Mouse (Mus musculus) spleen, adult 2 months (tissue): ENCODE measurements around the gene Clec3b. TPM values are rescaled to one million over a fixed set of nuclear protein-coding genes. Genes with fewer than 3 reads are reported as not detected.

Experiments
- DNase-seq, 2 experiments: peaks; one replicate each; pipeline versions ENCODE4 v3.0.0 to v3.0.0-alpha.2; 2012 to 2021; ENCODE audit warnings: low spot score in 2 of 2, low read depth in 1 of 2
- H3K27ac ChIP-seq: fragments of 200-500 bp; 2 replicates; pipeline ENCODE4 v1.5.1; 2012; ENCODE audit warnings: low read length, inconsistent platforms; ENCODE audit not compliant: insufficient read depth
- H3K27me3 ChIP-seq: fragments of 200-500 bp; 2 replicates; pipeline ENCODE4 v1.6.1; 2012; ENCODE audit warnings: mild to moderate bottlenecking, moderate library complexity, low read length, inconsistent platforms; ENCODE audit not compliant: control insufficient read depth, insufficient read depth
- H3K36me3 ChIP-seq: fragments of 200-500 bp; 2 replicates; pipeline ENCODE4 v1.6.1; 2012; ENCODE audit warnings: mild to moderate bottlenecking, low read length, inconsistent platforms; ENCODE audit not compliant: control insufficient read depth, insufficient read depth
- H3K4me1 ChIP-seq: fragments of 200-500 bp; 2 replicates; pipeline ENCODE4 v1.6.1; 2011; ENCODE audit warnings: inconsistent platforms; ENCODE audit not compliant: control insufficient read depth, insufficient read depth, insufficient read length
- H3K4me3 ChIP-seq: fragments of 200-500 bp; 2 replicates; pipeline ENCODE4 v1.5.1; 2011; ENCODE audit warnings: mild to moderate bottlenecking, inconsistent platforms; ENCODE audit not compliant: insufficient read depth, insufficient read length; ENCODE audit errors: extremely low read depth
- CTCF ChIP-seq: fragments of 200-500 bp; IDR thresholded peaks from 2 replicates; pipeline ENCODE4 v1.5.1; 2011; ENCODE audit warnings: mild to moderate bottlenecking, inconsistent platforms; ENCODE audit not compliant: insufficient read depth, insufficient read length, insufficient replicate concordance; ENCODE audit errors: extremely low read depth
- POLR2A ChIP-seq: fragments of 200-500 bp; IDR thresholded peaks from 2 replicates; pipeline ENCODE4 v1.6.1; 2011; ENCODE audit warnings: low read depth, low read length, inconsistent platforms
- WGBS: fragments of 180-500 bp; shearing (Covaris S2); methylation state at CpG from one replicate; pipeline ENCODE4 v1.1.7; 2018; 5-methylcytosine and 5-hydroxymethylcytosine counted together
- polyA plus RNA-seq: library from polyadenylated mRNA; depleted of rRNA; stranded (reverse); fragments of >200 nt; gene quantifications from 2 replicates; pipeline ENCODE4 v1.2.3, GENCODE M21; 2012; rRNA removed

The Clec3b gene
- 3.4 and 4.6 TPM in 2 replicates for polyA plus RNA-seq

DNA sequence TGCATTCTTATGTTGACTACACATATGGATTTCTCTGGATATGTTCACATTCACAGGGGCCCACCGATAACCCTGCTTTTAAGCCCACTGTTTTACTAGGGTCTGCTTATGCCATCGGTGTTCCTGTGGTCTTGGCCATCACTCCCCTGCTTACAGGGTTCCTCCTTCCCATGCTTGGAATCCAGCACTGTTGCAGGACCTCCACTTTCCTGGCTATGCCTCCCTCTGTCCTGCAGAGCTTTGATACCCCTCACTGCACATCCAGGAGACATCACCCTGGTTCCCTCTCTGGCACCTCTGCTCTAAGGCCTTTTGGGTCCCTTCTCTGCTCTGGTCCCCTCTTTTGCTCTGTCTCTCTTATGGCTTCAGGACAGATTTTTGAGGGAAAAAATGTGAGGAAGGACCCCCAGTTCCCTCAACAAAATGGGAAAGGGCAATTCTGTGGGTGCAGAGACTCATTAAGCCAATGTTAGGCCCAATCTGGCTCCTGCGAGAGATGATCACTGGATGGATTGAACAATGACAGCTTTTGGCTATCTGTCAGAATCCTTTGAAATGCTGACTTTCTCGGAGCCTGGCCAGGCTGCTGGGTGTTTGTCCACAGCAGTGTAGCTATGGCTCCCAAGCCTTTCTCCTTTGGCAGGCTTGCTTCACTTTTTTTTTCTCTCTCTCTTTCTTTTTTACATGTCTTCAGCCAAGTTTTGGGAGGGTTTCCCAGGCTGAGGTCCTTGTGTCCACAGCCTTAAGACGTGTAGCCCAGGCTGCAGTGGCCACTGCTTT is at the start of gene Clec3b:
Gene Clec3b, plus strand, starts transcription at position 706 of the 780 bp plus-strand sequence.
- no peak for DNase-seq
- TF ChIP-seq POLR2A (no peak), CTCF (no peak)
- H3K4me3 ChIP-seq = no peak within 1 kb of the TSS
- H3K4me1 ChIP-seq = peaks cover 6% of the 10 kb centered on the region; the same call in 1 of the 2 replicates
- WGBS = 89% methylated on average over 5 of the region's 5 CpGs
- no peaks in the 10 kb centered on the region for H3K27me3 ChIP-seq
- H3K27ac ChIP-seq = peak within 1 kb of the TSS; percentile 73
- no peaks in the 10 kb centered on the region for H3K36me3 ChIP-seq

DNA sequence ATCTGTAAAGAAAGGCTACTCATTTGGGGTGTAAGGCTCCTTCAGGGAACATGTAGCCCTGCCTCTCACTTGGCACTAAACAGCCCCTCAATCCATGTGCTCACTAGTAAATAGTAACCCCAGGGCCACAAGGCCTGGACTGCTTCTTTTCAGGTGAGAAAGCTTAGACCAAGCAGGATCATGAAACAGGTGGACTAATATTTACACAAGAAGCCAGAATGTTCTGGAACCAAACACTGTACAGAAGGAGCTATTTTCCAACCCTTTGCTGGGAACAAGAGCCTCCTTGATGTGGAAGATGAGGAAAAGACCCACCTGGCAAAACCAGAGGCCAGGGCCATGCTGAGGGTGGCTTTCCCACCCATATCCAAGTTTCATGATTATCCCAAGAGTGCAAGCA is 47.3 kb upstream of the Clec3b start:
- DNase-seq = no peak
- no peak overlapping the region for H3K4me3 ChIP-seq
- no peak for TF ChIP-seq CTCF
- TF ChIP-seq POLR2A = no peak
- H3K4me1 ChIP-seq = no peaks in the 10 kb centered on the region
- H3K27me3 ChIP-seq = no peaks in the 10 kb centered on the region
- H3K36me3 ChIP-seq = peaks cover 6% of the 10 kb centered on the region
- H3K27ac ChIP-seq = no peak overlapping the region

DNA sequence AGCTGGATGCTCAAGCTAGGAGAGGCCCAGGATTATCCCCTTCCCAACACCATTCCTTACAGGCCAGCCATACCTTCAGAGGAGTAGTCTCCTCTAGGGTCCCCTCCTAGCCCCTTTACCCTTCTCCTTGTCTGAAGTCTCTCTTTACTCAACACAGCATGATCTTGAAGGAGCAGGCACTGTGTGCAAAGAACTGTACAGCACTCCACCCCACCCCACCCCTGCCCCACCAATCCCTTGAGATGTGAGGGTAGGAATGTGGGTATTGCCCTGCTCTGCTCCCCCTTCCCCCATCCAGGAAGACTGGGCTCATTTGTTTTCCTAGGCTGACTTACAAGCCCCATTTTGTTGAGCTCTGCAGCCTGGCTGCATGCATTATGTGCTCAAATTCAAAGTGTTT is 46.4 kb upstream of the Clec3b start:
- DNase-seq = no peak
- Histone ChIP-seq H3K27ac (no peak overlapping the region), H3K4me1 (no peaks in the 10 kb centered on the region), H3K27me3 (no peaks in the 10 kb centered on the region), H3K36me3 (peaks cover 4% of the 10 kb centered on the region; the same call in 1 of the 2 replicates), H3K4me3 (no peak overlapping the region)
- no peak for TF ChIP-seq POLR2A
- no peak for TF ChIP-seq CTCF

DNA sequence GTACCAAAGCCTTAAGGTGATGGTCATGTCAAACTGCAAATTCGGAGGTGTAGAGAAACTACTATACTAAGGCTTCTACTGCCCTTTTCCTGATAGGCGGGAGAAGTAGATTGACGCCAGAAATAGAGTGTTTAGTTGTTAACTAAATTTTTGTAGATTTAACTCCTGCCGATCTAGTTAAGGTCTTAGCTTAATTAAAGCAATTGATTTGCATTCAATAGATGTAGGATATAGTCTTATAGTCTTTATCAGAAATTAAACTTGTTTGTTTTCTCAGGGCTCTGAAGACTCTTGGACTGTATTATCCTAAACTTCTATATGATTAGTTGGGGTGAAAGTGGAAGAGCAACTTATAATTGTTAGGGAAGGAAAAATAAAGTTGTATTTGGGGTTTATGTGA is 43.6 kb upstream of the Clec3b start:
- no peaks in the 10 kb centered on the region for H3K36me3 ChIP-seq
- H3K27me3 ChIP-seq = no peaks in the 10 kb centered on the region
- WGBS = 90% methylated on average over 4 of the region's 4 CpGs
- DNase-seq = no peak
- H3K4me3 ChIP-seq = no peak overlapping the region
- H3K27ac ChIP-seq = no peak overlapping the region
- H3K4me1 ChIP-seq = peaks cover 2% of the 10 kb centered on the region; the same call in 1 of the 2 replicates
- no peak for TF ChIP-seq CTCF

DNA sequence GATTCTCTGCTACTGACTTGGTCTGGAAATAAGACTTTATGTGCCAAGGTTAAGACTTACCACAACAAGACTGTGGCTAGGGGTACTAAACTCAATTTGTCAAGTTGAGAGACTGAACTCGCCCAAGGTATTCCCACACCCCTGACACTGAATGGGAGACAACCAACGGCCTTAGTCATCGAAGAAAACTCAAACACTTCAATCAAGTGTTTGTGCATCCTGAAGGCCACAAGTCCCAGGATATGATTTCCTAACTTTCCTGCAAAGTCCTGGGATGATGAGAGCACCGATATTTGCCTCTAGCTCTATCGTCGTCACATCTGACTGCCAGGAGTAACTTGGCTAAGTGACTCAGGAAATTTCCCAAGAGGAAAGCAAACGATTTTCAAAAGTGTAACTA is 41.6 kb upstream of the Clec3b start:
- DNase-seq = no peak
- 93% methylated on average over 7 of the region's 7 CpGs for WGBS

DNA sequence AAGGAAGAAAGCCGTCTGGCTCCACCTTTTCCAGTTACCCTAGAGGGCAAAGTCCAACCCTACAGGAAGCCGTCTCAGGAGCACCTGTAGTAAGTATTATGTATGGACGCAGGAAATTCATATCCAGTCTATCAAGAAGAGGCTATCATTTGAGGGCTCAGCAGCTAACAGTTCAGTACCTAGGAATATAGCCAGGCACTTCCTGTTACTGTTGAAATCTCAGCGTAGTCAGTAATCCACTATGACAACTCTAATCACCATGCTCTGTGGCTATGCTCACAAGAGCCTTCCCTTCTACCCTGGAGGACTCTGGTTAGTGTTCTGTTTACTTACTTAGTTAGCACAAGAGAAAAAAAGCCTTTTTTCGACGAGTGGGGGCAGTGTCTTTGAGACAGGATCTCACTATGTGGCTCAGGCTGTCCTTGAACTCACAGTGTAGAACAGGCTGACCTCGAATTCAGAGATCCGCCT is 39.0 kb upstream of the Clec3b start:
- 44% methylated on average over 8 of the region's 8 CpGs for WGBS
- DNase-seq = no peak
- H3K4me3 ChIP-seq = no peak overlapping the region

More for the DNA sequence above, 41.6 kb upstream of the Clec3b start:
- Histone ChIP-seq H3K4me1 (peaks cover 8% of the 10 kb centered on the region), H3K27ac (no peak overlapping the region), H3K36me3 (no peaks in the 10 kb centered on the region), H3K27me3 (no peaks in the 10 kb centered on the region), H3K4me3 (no peak overlapping the region)
- no peak for TF ChIP-seq POLR2A
- no peak for TF ChIP-seq CTCF

DNA sequence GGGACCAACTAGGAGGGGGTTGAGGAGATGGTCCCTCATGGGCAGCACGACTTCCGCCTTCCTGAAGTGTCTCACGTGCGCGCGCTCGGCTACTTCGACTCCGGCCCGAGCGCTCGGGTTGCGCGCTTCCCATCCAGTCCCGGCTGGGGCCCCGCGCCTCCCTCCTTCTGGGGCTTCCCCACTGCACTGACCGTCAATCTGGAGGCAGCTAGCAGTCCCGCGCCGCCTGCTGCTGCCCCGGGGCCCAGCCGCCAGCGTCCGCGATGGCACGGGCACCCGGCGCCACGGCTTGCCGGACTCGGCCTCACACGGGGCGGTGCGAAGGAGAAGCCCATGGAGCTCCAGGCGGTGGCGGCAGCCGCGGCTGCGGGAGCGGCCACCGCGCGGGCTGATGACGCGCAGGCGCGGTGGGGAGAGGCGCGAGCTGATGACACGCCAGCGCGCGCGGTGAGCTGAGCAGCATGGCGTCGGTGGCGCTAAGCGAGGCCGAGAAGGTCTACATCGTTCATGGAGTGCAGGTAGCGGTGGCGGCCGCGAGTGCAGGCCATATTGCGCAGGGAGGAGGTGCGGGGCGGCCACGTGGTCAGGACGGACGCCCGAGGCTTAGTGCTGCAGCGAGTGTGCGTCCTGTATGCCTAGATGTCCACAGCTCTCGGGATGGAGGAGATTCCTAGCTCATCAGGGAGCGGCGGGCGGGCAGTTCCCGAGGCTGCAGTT is 37.8 kb upstream of the Clec3b start, which contains the start of the genes Zdhhc3 and Exosc7:
Gene Zdhhc3, minus strand, starts transcription at position 401 of the 717 bp plus-strand sequence.
Gene Exosc7, plus strand, starts transcription at position 411 of the 717 bp plus-strand sequence.
- Histone ChIP-seq H3K4me3 (peak within 1 kb of the TSS; percentile 95), H3K27ac (peak within 1 kb of the TSS; percentile 78), H3K36me3 (0 out of 2 replicates have a peak, but pooled peaks cover 1% of the 10 kb centered on the region), H3K27me3 (no peaks in the 10 kb centered on the region), H3K4me1 (peaks cover 8% of the 10 kb centered on the region)
- peak; percentile 65 to 74 for DNase-seq
- no peak for TF ChIP-seq CTCF
- peak; percentile 75 for TF ChIP-seq POLR2A
- under 1% methylated on average over 78 of the region's 79 CpGs for WGBS

More for the DNA sequence above, 39.0 kb upstream of the Clec3b start:
- peaks cover 8% of the 10 kb centered on the region for H3K4me1 ChIP-seq
- no peaks in the 10 kb centered on the region for H3K27me3 ChIP-seq
- TF ChIP-seq CTCF (no peak), POLR2A (no peak)
- H3K27ac ChIP-seq = no peak overlapping the region
- 0 out of 2 replicates have a peak, but pooled peaks cover 1% of the 10 kb centered on the region for H3K36me3 ChIP-seq
